Mouse (Mus musculus) C3H10T1/2 (cell line): ENCODE results near the gene Adipor2. TPM values are rescaled to one million over a fixed set of nuclear protein-coding genes. Genes with fewer than 3 reads are reported as not detected.

Experiments used
- polyA plus RNA-seq, 2 experiments: library from polyadenylated mRNA; unstranded; fragments of >200 nt; fragmentation: generic; extraction: Trizol; gene quantifications; one replicate each; pipeline ENCODE4 v1.2.1; 2012; ENCODE audit warnings: missing spikeins in 2 of 2

The Adipor2 gene
- polyA plus RNA-seq = 10 to 100 TPM; 12.0 to 23.4 TPM

GRCm38 (mm10) chr6:119417354-119417753, at the start of gene Adipor2:
Gene Adipor2 (minus strand): TSS chr6:119417704.

GRCm38 (mm10) chr6:119330506-119330905, 87.0 kb downstream of the Adipor2 start, which contains the start of gene Lrtm2:
Gene Lrtm2 (minus strand): TSS chr6:119330766.

Other genes starting within 250 kb of the Adipor2 start
- 1 to 10 TPM in 1 of 2 experiments, under 1 TPM in 1; 0.90 to 4.0 TPM for gene Dcp1b, start 242.5 kb downstream of the Adipor2 start, polyA plus RNA-seq
- 1 to 10 TPM; 1.1 to 3.4 TPM for gene Cacna1c, start 221.3 kb downstream of the Adipor2 start, polyA plus RNA-seq
- gene Cacna2d4, start 181.2 kb downstream of the Adipor2 start, polyA plus RNA-seq = under 1 TPM in 1 of 2 experiments, not detected in 1; 0.01 TPM
- gene Lrtm2, start 86.9 kb downstream of the Adipor2 start, polyA plus RNA-seq = not detected
- 10 to 100 TPM in 1 of 2 experiments, 1 to 10 TPM in 1; 3.2 to 12.3 TPM for gene Fbxl14, start 62.0 kb upstream of the Adipor2 start, polyA plus RNA-seq
- gene Wnt5b, start 126.6 kb upstream of the Adipor2 start, polyA plus RNA-seq = 1 to 10 TPM in 1 of 2 experiments, under 1 TPM in 1; 0.23 to 4.2 TPM